Mouse (Mus musculus) stomach, postnatal 0 days (tissue): ENCODE results near the gene Txlnb. TPM values are rescaled to one million over a fixed set of nuclear protein-coding genes. Genes with fewer than 3 reads are reported as not detected.
A peak's percentile ranks its signal among the peaks of the same experiment; 100 is the strongest.

Source experiments
- ATAC-seq: fragments of 200-750 bp; cut with Nextera tagmentation; 2 replicates; pipeline ENCODE4 v1.8.0; 2017; ENCODE audit not compliant: low FRiP score, low TSS enrichment
- DNase-seq: peaks from one replicate; pipeline ENCODE4 v3.0.0-alpha.2; 2016; ENCODE audit warnings: low spot score
- H3K27ac ChIP-seq: fragments of 300-500 bp; sonication (generic); replicated peaks from 2 replicates; pipeline ENCODE4 v1.5.1; 2014; ENCODE audit warnings: mild to moderate bottlenecking, control low read depth
- H3K27me3 ChIP-seq: fragments of 300-500 bp; sonication (generic); 2 replicates; pipeline ENCODE4 v1.6.1; 2014; ENCODE audit warnings: low read length; ENCODE audit not compliant: control insufficient read depth, insufficient read depth
- H3K36me3 ChIP-seq: fragments of 300-500 bp; sonication (generic); 2 replicates; pipeline ENCODE4 v1.6.1; 2014; ENCODE audit warnings: low read length, mixed read lengths; ENCODE audit not compliant: control insufficient read depth, insufficient read depth
- H3K4me1 ChIP-seq: fragments of 300-500 bp; sonication (generic); replicated peaks from 2 replicates; pipeline ENCODE4 v1.6.1; 2014; ENCODE audit warnings: antibody characterized with exemption; ENCODE audit not compliant: control insufficient read depth, insufficient read depth
- H3K4me2 ChIP-seq: fragments of 300-500 bp; sonication (generic); replicated peaks from 2 replicates; pipeline ENCODE4 v1.6.1; 2014; ENCODE audit warnings: low read depth, mild to moderate bottlenecking, control low read depth, moderate library complexity
- H3K4me3 ChIP-seq: fragments of 300-500 bp; sonication (generic); 2 replicates; pipeline ENCODE4 v1.5.1; 2014; ENCODE audit warnings: low read depth, low read length, control low read depth
- H3K9ac ChIP-seq: fragments of 300-500 bp; sonication (generic); 2 replicates; pipeline ENCODE4 v1.6.1; 2014; ENCODE audit warnings: mild to moderate bottlenecking, low read length, control low read depth, mixed read lengths
- H3K9me3 ChIP-seq: fragments of 300-500 bp; sonication (generic); 2 replicates; pipeline ENCODE4 v1.6.1; 2016; ENCODE audit warnings: low read length; ENCODE audit not compliant: control insufficient read depth
- CTCF ChIP-seq: IDR thresholded peaks from 2 replicates; pipeline ENCODE4 v1.5.1; 2016; ENCODE audit warnings: antibody characterized with exemption, low read depth, mild to moderate bottlenecking, moderate library complexity
- EP300 ChIP-seq: optimal IDR thresholded peaks from 2 replicates; pipeline ENCODE3; 2016; ENCODE audit warnings: antibody characterized with exemption
- WGBS: fragments of 180-500 bp; shearing (Covaris S2); extraction: QIAGEN DNeasy Blood & Tissue Kit; methylation state at CpG from one replicate; pipeline ENCODE4 v1.1.7; 2014; 5-methylcytosine and 5-hydroxymethylcytosine counted together
- polyA plus RNA-seq: library from polyadenylated mRNA; unstranded; fragments of >200 nt; fragmentation: Nextera tagmentation; extraction: Ambion mirVana; gene quantifications from 2 replicates; pipeline ENCODE4 v1.2.1, GENCODE M21; 2015

The Txlnb gene
- polyA plus RNA-seq, 1 experiment from 2014 or later: 0.16 TPM

- Histone ChIP-seq H3K4me2 (no peak overlapping the region), H3K27ac (no peak overlapping the region), H3K36me3 (no peaks in the 10 kb centered on the region), H3K9me3 (no peaks in the 10 kb centered on the region), H3K4me1 (no peaks in the 10 kb centered on the region), H3K27me3 (no peaks in the 10 kb centered on the region), H3K9ac (no peak overlapping the region), H3K4me3 (no peak overlapping the region)
- ATAC-seq (no peak), DNase-seq (no peak)
- TF ChIP-seq CTCF (no peak), EP300 (no peak)
- WGBS: 78% methylated on average over 4 of the region's 4 CpGs
Measured at GRCm38 (mm10) chr10:17829205-17829604, 33.2 kb downstream of the Txlnb start.

GRCm38 (mm10) chr10:17831041-17831440 lies 35.0 kb downstream of the Txlnb start:
- Histone ChIP-seq H3K4me3 (no peak overlapping the region), H3K9me3 (no peaks in the 10 kb centered on the region), H3K4me1 (no peaks in the 10 kb centered on the region), H3K27ac (no peak overlapping the region), H3K36me3 (no peaks in the 10 kb centered on the region), H3K9ac (no peak overlapping the region), H3K27me3 (no peaks in the 10 kb centered on the region), H3K4me2 (no peak overlapping the region)
- DNase-seq (no peak), ATAC-seq (no peak)
- TF ChIP-seq EP300 (no peak), CTCF (no peak)
- WGBS: 57% methylated on average over 3 of the region's 3 CpGs

GRCm38 (mm10) chr10:17835031-17835430 lies 39.0 kb downstream of the Txlnb start:
- Histone ChIP-seq H3K9ac (no peak overlapping the region), H3K9me3 (no peaks in the 10 kb centered on the region), H3K27ac (no peak overlapping the region), H3K36me3 (no peaks in the 10 kb centered on the region), H3K4me3 (no peak overlapping the region), H3K27me3 (no peaks in the 10 kb centered on the region), H3K4me1 (no peaks in the 10 kb centered on the region), H3K4me2 (no peak overlapping the region)
- DNase-seq (no peak), ATAC-seq (no peak)
- TF ChIP-seq CTCF (no peak), EP300 (no peak)
- WGBS: 72% methylated on average over 6 of the region's 6 CpGs

GRCm38 (mm10) chr10:17836275-17836674 lies 40.2 kb downstream of the Txlnb start:
- DNase-seq: no peak
- 94% methylated on average over 1 of the region's 1 CpGs for WGBS
- H3K9ac ChIP-seq: no peak overlapping the region
- no peaks in the 10 kb centered on the region for H3K36me3 ChIP-seq
- H3K27me3 ChIP-seq: no peaks in the 10 kb centered on the region
- H3K4me2 ChIP-seq: no peak overlapping the region
- no peaks in the 10 kb centered on the region for H3K4me1 ChIP-seq
- no peak overlapping the region for H3K4me3 ChIP-seq
- no peak for TF ChIP-seq EP300
- no peak for TF ChIP-seq CTCF
- no peak overlapping the region for H3K27ac ChIP-seq
- ATAC-seq: no peak
- no peaks in the 10 kb centered on the region for H3K9me3 ChIP-seq

GRCm38 (mm10) chr10:17842030-17842429 lies 46.0 kb downstream of the Txlnb start:
- 76% methylated on average over 3 of the region's 3 CpGs for WGBS
- H3K9ac ChIP-seq: no peak overlapping the region
- H3K36me3 ChIP-seq: no peaks in the 10 kb centered on the region
- TF ChIP-seq EP300 (no peak), CTCF (no peak)
- DNase-seq (no peak), ATAC-seq (no peak)
- H3K27me3 ChIP-seq: no peaks in the 10 kb centered on the region
- H3K4me2 ChIP-seq: no peak overlapping the region
- no peaks in the 10 kb centered on the region for H3K4me1 ChIP-seq
- H3K27ac ChIP-seq: no peak overlapping the region
- no peak overlapping the region for H3K4me3 ChIP-seq
- no peaks in the 10 kb centered on the region for H3K9me3 ChIP-seq

GRCm38 (mm10) chr10:17844781-17845537 lies 48.9 kb downstream of the Txlnb start:
- no peak overlapping the region for H3K4me2 ChIP-seq
- no peak for DNase-seq
- H3K4me3 ChIP-seq: no peak overlapping the region
- H3K4me1 ChIP-seq: no peaks in the 10 kb centered on the region
- 29% methylated on average over 4 of the region's 4 CpGs for WGBS
- ATAC-seq: peak; percentile 51; the same call in 1 of the 2 replicates
- no peak overlapping the region for H3K9ac ChIP-seq
- no peaks in the 10 kb centered on the region for H3K9me3 ChIP-seq
- no peaks in the 10 kb centered on the region for H3K27me3 ChIP-seq
- no peak overlapping the region for H3K27ac ChIP-seq
- no peaks in the 10 kb centered on the region for H3K36me3 ChIP-seq
- no peak for TF ChIP-seq EP300
- no peak for TF ChIP-seq CTCF
